ENCODE assay signal across 16 mouse cellular contexts in the genomic region with DNA sequence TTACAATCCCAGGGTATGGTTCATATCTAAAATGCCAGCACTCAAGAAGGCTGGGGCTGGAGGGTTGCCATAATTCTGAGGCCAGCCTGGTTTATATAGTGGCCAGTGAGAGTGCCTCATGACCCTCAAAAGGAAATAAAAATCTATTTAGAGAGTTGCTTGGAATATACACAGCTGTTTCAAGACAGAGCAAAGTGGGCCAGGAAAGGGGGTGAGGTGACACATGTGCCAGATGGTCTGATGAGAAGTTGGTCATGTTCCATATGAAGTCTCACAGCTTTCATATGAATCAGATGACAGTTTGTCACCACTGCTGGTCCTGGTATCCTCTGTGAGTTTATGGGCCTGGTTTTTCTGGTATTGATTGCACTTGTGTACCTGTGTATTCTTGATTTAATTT.
A peak's percentile ranks its signal among the peaks of the same experiment; 100 is the strongest.
DNase-seq lines count a peak whose midpoint lies in the region; ATAC-seq lines count a peak whose summit lies in the region.
"Had no signal": no experiment of that assay in that cellular context is flagged by ENCODE, and none has a peak within 500 bp of the region (broad histone marks: within the 10 kb centered on the region; RNA-seq: fewer than 3 reads in every experiment).

No protein-coding gene starts in this region.

- H3K4me1 ChIP-seq in hindbrain, embryonic 16.5 days (ENCODE audit: control insufficient read depth, insufficient read depth, low read depth, low read length), result no peaks in the 10 kb centered on the region
- no peaks in the 10 kb centered on the region for H3K4me1 ChIP-seq in hindbrain, embryonic 14.5 days (replicated peaks; ENCODE audit: control insufficient read depth, insufficient read depth, low read length)
- no peaks in the 10 kb centered on the region for H3K4me1 ChIP-seq in intestine, embryonic 15.5 days (replicated peaks)
- H3K4me1 ChIP-seq: embryonic facial prominence, embryonic 10.5 days; hindbrain, embryonic 13.5 days; midbrain, embryonic 12.5 days had no signal

- no peak for DNase-seq in hindbrain, embryonic 14.5 days (ENCODE audit: low spot score)
- peak; percentile 32 for DNase-seq in right cerebral cortex, adult 18-20 months
- no peak for DNase-seq in right cerebral cortex, postnatal 25 days
- DNase-seq in left cerebral cortex, postnatal 4 days, result peak; percentile 22
- peak; percentile 47 to 80 for DNase-seq in lung, postnatal 4 days
- DNase-seq: adrenal gland, postnatal 14 days; kidney, adult 18-20 months; kidney, postnatal 36 days had no signal

- H3K4me3 ChIP-seq in hindbrain, embryonic 16.5 days (ENCODE audit: low read length), result no peak overlapping the region
- no peak overlapping the region for H3K4me3 ChIP-seq in hindbrain, embryonic 14.5 days (replicated peaks; ENCODE audit: low read length)
- no peak overlapping the region for H3K4me3 ChIP-seq in intestine, embryonic 15.5 days (replicated peaks)
- H3K4me3 ChIP-seq: embryonic facial prominence, embryonic 10.5 days; erythroblast, embryonic 14.5 days; hindbrain, embryonic 13.5 days; midbrain, embryonic 12.5 days had no signal

- no peak overlapping the region for H3K4me2 ChIP-seq in hindbrain, embryonic 16.5 days (ENCODE audit: low read length)
- no peak overlapping the region for H3K4me2 ChIP-seq in hindbrain, embryonic 14.5 days (replicated peaks)
- no peak overlapping the region for H3K4me2 ChIP-seq in intestine, embryonic 15.5 days (replicated peaks)
- H3K4me2 ChIP-seq: hindbrain, embryonic 13.5 days; midbrain, embryonic 12.5 days had no signal

- H3K9me3 ChIP-seq in hindbrain, embryonic 16.5 days (ENCODE audit: control insufficient read depth, low read length), result no peaks in the 10 kb centered on the region
- no peaks in the 10 kb centered on the region for H3K9me3 ChIP-seq in hindbrain, embryonic 14.5 days (ENCODE audit: control insufficient read depth, low read length)
- no peaks in the 10 kb centered on the region for H3K9me3 ChIP-seq in intestine, embryonic 15.5 days
- H3K9me3 ChIP-seq: embryonic facial prominence, embryonic 10.5 days; G1E; hindbrain, embryonic 13.5 days; midbrain, embryonic 12.5 days had no signal

- no peaks in the 10 kb centered on the region for H3K36me3 ChIP-seq in hindbrain, embryonic 16.5 days (ENCODE audit: control insufficient read depth, insufficient read depth, low read length)
- H3K36me3 ChIP-seq in hindbrain, embryonic 14.5 days (replicated peaks; ENCODE audit: control insufficient read depth, insufficient read depth), result no peaks in the 10 kb centered on the region
- no peaks in the 10 kb centered on the region for H3K36me3 ChIP-seq in intestine, embryonic 15.5 days
- H3K36me3 ChIP-seq: embryonic facial prominence, embryonic 10.5 days; G1E; hindbrain, embryonic 13.5 days; midbrain, embryonic 12.5 days had no signal

- no peaks in the 10 kb centered on the region for H3K27me3 ChIP-seq in hindbrain, embryonic 16.5 days (replicated peaks; ENCODE audit: control insufficient read depth, insufficient read depth, low read length)
- no peaks in the 10 kb centered on the region for H3K27me3 ChIP-seq in hindbrain, embryonic 14.5 days (ENCODE audit: control insufficient read depth, insufficient read depth, low read length)
- H3K27me3 ChIP-seq in intestine, embryonic 15.5 days (replicated peaks), result no peaks in the 10 kb centered on the region
- H3K27me3 ChIP-seq: hindbrain, embryonic 13.5 days; midbrain, embryonic 12.5 days had no signal

- intact Hi-C loops in left cerebral cortex, postnatal 4 days (cut with DNase I), result no loop called here

- no peak overlapping the region for H3K27ac ChIP-seq in hindbrain, embryonic 16.5 days (ENCODE audit: low read depth, low read length)
- no peak overlapping the region for H3K27ac ChIP-seq in hindbrain, embryonic 14.5 days
- H3K27ac ChIP-seq in intestine, embryonic 15.5 days, result no peak overlapping the region
- H3K27ac ChIP-seq: embryonic facial prominence, embryonic 10.5 days; hindbrain, embryonic 13.5 days; macrophage; midbrain, embryonic 12.5 days had no signal

- H3K9ac ChIP-seq in hindbrain, embryonic 16.5 days (ENCODE audit: low read depth, low read length), result no peak overlapping the region
- no peak overlapping the region for H3K9ac ChIP-seq in hindbrain, embryonic 14.5 days
- no peak overlapping the region for H3K9ac ChIP-seq in intestine, embryonic 15.5 days
- H3K9ac ChIP-seq: hindbrain, embryonic 13.5 days; midbrain, embryonic 12.5 days had no signal

- ATAC-seq in hindbrain, embryonic 16.5 days, result peak; percentile 37; the same call in 1 of the 2 replicates
- ATAC-seq in hindbrain, embryonic 14.5 days (ENCODE audit: low FRiP score), result no peak
- no peak for ATAC-seq in intestine, embryonic 15.5 days

Comparison
In these comparisons a context has a peak if more than half of its experiments do, and no peak if none do; other contexts are left out.
1. DNase-seq: peak in right cerebral cortex, adult 18-20 months (single experiment), left cerebral cortex, postnatal 4 days (single experiment) and lung, postnatal 4 days (2 of 2); none in hindbrain, embryonic 14.5 days (single experiment) and right cerebral cortex, postnatal 25 days (single experiment).